Mouse (Mus musculus) MEL-GATA-1-ER (cell line): ENCODE measurements around the gene Olfr1441.

ENCODE experiments used
- DNase-seq: peaks from one replicate; pipeline ENCODE4 v3.0.0-alpha.2; 2012; ENCODE audit warnings: low read depth; ENCODE audit errors: extremely low read depth

The Olfr1441 gene

DNA sequence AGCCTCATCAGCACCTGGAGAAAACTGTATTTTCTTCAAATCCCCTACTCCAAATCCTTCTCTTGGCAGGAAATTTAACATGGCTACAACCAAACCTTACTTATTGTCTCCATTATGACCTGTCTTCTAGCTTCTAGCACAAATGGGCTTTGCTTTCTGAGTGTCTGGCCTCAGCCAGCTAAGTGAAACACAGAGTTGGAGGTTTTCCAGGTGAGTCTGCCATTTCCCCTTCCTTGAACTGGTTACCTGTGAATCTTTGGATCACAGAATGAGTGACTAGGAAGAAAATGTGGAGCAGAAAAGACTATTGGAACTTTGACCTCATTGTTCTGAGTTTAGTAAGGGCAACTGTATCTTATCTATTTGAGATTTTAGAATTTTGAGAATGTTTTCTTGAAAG, at the start of gene Olfr1441:
Gene Olfr1441 (plus strand): TSS at position 73 of the 400 bp plus-strand sequence.
- DNase-seq, result no peak

GRCm38 (mm10) chr19:12373004-12373403, 44.2 kb upstream of the Olfr1441 start:
- no peak for DNase-seq

DNA sequence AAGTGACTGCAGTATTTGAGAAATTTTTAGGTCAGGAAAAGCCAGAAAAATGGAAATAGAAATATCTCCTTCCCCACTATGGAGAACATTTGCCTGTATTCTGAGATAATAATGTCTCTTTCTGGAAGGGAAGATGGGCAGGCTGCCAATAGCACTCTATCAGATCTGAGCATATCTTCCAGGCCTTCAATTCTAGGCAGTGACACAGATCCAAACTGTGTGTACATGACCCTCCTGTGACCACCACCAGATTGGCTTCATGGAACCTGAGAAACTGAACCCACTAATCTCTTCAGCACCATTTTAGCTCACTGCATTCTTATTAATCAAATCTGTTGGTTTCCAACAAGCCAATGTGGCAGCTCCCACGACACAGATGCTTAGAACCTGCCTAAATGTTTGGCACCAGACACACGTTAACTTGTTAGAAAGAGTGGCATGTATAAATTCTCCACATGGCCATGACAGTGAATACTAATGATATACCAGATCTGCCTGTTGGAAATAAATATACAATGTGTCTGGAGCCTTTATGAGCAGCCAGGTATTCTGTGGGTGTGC, 42.7 kb upstream of the Olfr1441 start:
- DNase-seq, result no peak

- no peak for DNase-seq
Observed at GRCm38 (mm10) chr19:12386979-12387378, 30.3 kb upstream of the Olfr1441 start, which contains the start of gene Olfr1440. Olfr1440 (plus strand) TSS chr19:12387279.

DNA sequence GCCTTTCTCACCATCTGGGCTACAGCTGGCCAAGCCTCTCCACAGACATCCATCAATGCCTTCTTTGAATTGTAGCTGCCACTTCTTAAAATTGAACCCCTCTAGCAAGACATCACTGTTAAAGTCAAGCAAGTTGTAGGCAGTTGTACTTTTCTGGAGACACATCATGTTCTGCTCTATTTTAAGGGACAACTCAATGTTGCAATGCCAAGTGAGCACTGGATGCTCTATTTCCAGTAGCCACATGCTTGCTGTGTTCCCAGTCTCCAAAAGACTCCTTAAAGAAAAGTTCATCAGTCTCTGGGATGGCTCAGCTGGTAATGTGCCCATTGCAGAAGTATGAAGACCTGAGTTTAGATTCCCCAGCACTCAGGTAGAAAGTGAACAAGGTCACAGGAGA, 3.5 kb upstream of the Olfr1441 start:
- DNase-seq, result no peak

GRCm38 (mm10) chr19:12418312-12418711, 1.1 kb downstream of the Olfr1441 start:
- DNase-seq, result no peak

DNA sequence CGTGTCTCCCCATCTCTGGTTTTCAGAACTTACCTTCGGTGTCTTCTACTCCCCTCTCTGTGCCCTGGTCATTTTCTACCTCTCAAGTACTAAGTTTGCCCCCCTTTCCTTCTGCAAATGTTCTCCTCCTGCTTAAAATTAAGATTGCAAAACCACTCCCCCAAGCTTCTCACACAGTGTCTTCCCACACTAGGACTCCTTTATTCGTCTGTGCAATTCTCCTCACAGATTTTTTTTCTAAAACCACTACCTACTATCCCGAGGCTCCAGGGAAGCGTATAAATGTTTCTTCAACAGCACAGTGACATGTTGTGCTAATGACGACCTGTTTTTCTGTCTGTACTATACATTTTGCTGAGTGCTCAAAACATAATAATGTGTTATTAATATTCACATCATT, 3.3 kb downstream of the Olfr1441 start:
- no peak for DNase-seq

- DNase-seq, result peak; percentile 6
Observed at GRCm38 (mm10) chr19:12421680-12422079, 4.4 kb downstream of the Olfr1441 start.

DNA sequence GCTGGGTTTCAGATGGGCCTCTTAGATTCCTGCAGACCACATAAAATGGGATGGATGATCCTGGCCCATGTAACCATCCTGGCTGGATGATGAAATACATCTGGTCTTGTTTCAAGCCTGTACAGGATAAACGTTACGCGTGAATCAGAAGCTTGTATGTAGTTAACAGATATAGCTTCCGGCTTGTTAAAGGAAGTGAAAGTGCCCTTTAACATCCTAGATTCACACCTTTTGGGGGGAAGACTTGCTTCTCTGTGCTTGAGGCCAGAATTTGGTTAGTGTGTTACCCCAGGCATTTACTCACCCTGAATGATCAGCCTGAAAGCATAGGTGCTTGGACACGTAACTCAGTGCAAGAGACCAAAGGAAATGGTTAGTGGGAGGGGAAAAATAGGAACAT, 9.9 kb downstream of the Olfr1441 start:
- no peak for DNase-seq

GRCm38 (mm10) chr19:12427605-12428004, 10.4 kb downstream of the Olfr1441 start, which contains the start of gene Pfpl:
Pfpl (plus strand) TSS chr19:12427905.
- no peak for DNase-seq

DNA sequence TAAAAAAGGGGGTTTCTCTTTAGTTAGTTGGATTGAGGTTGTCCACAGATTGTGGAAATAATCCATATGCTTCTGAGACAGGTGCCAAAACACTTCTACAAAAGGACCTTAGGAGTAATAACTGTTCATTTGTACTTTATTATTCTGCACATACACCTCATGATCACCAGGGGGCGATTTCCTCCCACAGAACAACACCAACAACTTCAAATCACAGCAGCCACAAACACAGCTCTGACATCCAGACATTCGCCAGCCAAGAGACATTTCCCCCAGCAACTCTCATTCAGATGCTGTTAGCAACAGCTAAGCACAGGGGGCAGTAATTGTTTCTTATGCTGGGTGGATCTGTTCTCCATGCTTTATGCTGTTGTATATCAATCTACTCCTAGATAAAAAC, 15.8 kb downstream of the Olfr1441 start:
- no peak for DNase-seq

DNA sequence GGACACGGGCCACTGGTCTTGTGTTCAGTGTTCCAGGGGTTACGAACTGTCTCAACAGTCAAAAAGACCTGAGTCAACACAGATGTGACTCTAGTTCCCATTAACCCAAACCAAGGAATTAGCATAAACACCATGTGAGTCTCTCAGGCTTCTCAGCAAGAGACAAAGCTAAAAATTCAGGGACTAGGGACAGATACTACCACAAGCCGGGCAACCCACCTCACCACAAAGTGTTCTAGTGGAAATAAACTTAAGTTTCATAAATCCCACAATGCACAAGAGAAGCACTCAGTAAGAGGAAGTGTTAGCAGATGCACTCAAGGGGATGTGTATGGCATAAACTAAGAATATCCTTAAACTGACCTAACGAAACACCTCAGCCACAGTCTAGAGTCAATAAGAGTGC, 17.8 kb downstream of the Olfr1441 start:
- DNase-seq, result no peak

DNA sequence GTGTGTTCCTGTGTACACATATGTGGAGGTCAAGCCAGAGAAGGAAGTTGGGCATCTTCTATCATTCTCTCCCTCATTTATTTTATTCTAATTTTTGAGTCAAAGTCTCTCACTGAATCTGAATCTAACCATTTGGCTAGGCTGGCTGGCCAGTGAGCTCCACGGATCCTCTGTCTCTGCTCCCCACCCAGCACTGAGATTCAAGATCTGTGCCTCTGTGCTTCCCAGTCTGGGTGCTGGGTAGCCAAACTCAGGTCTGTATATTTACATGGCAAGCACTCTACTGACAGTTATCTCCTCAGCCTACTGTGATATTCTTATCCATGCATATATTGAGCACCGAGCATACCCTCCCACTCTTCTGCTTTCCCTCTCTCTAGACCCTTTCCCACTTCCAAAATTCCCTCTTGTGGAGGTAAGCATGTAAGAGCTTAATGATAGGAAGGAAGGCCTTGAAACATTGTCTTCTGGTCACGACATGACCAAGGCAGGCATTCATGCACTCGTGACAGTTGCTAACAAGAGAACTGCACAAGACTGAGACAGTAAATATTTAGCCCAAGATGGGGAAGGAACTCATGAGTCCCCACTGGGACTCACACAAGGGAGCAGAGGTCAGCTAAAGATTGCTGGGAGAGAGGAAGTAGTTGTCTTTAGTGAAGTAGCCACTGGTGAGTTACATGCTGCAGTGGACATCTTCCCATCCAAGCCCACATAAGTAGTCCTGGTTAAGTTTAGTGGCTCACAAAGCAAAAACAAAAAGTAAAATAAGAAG, 18.7 kb downstream of the Olfr1441 start:
- no peak for DNase-seq

DNA sequence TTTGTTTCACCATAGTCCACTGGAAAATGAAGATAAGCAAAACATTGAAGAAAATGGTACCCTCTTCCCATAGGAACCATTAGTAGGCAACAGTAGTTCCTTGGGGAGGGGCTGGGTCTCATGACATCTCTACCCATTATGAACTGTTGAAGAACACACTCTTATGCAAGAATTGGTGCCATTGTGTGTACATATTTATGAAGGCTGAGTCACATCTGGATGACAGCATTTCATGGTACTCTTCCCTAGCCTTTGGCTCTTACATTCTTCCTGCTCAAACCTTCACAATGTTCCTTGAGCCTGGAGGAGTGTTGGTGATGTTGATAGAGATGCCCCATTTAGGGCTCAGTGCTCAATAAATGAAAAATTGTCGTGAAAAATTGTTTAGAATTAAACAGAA, 22.3 kb downstream of the Olfr1441 start:
- no peak for DNase-seq

DNA sequence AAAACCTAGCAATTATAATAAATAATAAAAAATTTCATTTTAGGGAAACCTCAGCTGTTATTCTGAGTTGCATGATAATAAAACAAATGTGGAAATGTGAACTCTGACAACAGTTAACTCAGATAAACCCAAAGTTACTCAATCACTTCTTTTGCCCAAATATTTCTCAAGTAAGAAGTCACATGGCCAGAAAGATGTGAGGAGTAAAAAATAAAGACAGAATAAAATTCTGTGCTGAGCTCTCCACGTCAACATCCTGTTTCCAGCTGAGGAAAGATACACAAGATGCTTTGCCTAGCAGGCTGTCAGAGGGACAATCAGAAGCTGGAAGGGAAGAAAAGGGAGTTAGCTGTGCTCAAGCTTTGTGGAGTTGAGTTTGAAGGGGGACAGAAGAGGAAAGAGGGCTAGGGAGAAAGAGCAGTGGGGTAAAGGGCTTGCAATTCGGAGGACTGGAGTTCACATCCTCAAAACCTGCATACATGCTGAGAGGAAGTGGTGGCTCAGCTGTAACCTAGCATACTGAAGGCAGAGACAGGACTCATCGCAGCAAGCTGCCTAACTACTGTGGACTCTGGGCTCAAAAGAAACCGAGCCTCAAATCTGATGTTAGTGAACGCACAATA, 23.0 kb downstream of the Olfr1441 start:
- DNase-seq, result no peak

DNA sequence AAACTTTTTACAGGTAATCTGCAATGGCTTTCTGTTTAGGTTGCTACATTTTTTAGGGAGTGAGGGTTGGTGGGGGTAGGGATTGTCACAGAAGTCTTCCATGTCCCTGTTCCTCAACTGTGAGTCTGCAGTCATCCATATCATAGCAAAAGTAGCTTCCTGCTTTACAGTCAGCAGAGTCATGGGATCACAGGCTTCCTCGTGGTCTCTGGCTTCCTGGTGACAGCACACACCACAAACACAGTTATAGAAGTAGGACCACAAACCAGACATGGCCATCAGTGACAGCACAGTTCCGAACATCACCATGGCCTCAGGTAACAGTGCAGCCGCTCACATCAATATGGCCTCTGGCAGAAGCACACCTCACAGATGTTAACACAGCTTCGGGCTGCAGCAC, 25.3 kb downstream of the Olfr1441 start:
- no peak for DNase-seq

DNA sequence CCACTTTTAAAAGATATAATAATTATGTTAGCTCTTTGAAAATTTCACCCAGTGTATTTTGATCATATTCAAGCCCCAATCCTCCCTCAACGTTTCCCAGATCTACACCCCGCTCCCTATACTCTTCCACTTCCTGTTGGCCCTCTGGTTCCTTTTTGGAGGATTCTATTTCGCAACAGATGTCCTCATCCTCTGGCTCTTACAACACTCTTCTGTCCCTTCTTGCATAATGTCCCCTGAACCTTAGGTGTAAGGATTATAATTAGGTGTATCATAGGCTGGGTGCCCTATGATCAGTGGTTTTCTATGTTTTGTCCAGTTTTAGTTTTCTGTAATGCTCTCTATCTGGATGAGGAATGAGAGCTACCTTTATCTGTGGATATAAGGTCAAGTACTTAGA, 27.8 kb downstream of the Olfr1441 start:
- no peak for DNase-seq

GRCm38 (mm10) chr19:12457401-12458066, 40.3 kb downstream of the Olfr1441 start:
- no peak for DNase-seq

GRCm38 (mm10) chr19:12459516-12459915, 42.3 kb downstream of the Olfr1441 start:
- DNase-seq, result no peak

- no peak for DNase-seq
Observed at GRCm38 (mm10) chr19:12460282-12461249, 43.3 kb downstream of the Olfr1441 start, which contains the start of gene Mpeg1. Mpeg1 (plus strand) TSS chr19:12460779.
